Mouse (Mus musculus) MEL (cell line): ENCODE results near the gene Tmem44. TPM values are rescaled to one million over a fixed set of nuclear protein-coding genes. Genes with fewer than 3 reads are reported as not detected.

ENCODE experiments used
- DNase-seq: peaks from one replicate; pipeline ENCODE4 v3.0.0; 2011; ENCODE audit warnings: low read depth, low spot score
- H3K27ac ChIP-seq: 2 replicates; pipeline ENCODE4 v1.5.1; 2012; ENCODE audit warnings: low read depth, mild to moderate bottlenecking, control low read depth, low read length, moderate library complexity; ENCODE audit not compliant: control insufficient read depth
- H3K27me3 ChIP-seq, 2 experiments: fragments of 150-350 bp in 1 of 2; sonication (generic) in 1 of 2; 2 replicates each; pipeline ENCODE4 v1.6.1; 2012; ENCODE audit warnings: low read length in 2 of 2, mild to moderate bottlenecking in 2 of 2, improper control_type of control experiment in 1 of 2, moderate library complexity in 1 of 2; ENCODE audit not compliant: insufficient read depth in 2 of 2, control insufficient read depth in 1 of 2
- H3K36me3 ChIP-seq, 2 experiments: 2 replicates each; pipeline ENCODE4 v1.6.1; 2012 to 2014; ENCODE audit warnings: low read length in 2 of 2, improper control_type of control experiment in 1 of 2, inconsistent platforms in 1 of 2, mild to moderate bottlenecking in 1 of 2; ENCODE audit not compliant: insufficient read depth in 2 of 2, control insufficient read depth in 1 of 2
- H3K4me1 ChIP-seq, 2 experiments: fragments of 150-350 bp in 1 of 2; sonication (generic) in 1 of 2; 2 replicates each; pipeline ENCODE4 v1.6.1; 2012; ENCODE audit warnings: low read length in 2 of 2, improper control_type of control experiment in 1 of 2, mild to moderate bottlenecking in 1 of 2; ENCODE audit not compliant: insufficient read depth in 2 of 2, control insufficient read depth in 1 of 2
- H3K4me3 ChIP-seq, 2 experiments: fragments of 150-350 bp in 1 of 2; sonication (generic) in 1 of 2; 2 replicates each; pipeline ENCODE4 v1.5.1; 2012; ENCODE audit warnings: low read depth in 2 of 2, low read length in 2 of 2, mild to moderate bottlenecking in 2 of 2, moderate library complexity in 2 of 2, control low read depth in 1 of 2, improper control_type of control experiment in 1 of 2; ENCODE audit not compliant: control insufficient read depth in 1 of 2, insufficient read depth in 1 of 2
- H3K79me2 ChIP-seq: 2 replicates; pipeline ENCODE4 v1.6.1; 2012; ENCODE audit warnings: mild to moderate bottlenecking, low read length, moderate library complexity; ENCODE audit not compliant: control insufficient read depth, poor library complexity, insufficient read depth
- H3K9ac ChIP-seq: 2 replicates; pipeline ENCODE4 v1.6.1; 2012; ENCODE audit warnings: low read depth, mild to moderate bottlenecking, control low read depth, low read length, moderate library complexity; ENCODE audit not compliant: control insufficient read depth, poor library complexity, severe bottlenecking
- H3K9me3 ChIP-seq: fragments of 150-350 bp; sonication (generic); replicated peaks from 2 replicates; pipeline ENCODE4 v1.6.1; 2012; ENCODE audit warnings: mild to moderate bottlenecking, low read length, improper control_type of control experiment, moderate library complexity; ENCODE audit not compliant: insufficient read depth
- BHLHE40 ChIP-seq: IDR thresholded peaks from 2 replicates; pipeline ENCODE4 v1.6.1; 2012; ENCODE audit warnings: low read depth, mild to moderate bottlenecking, inconsistent platforms, low read length, improper control_type of control experiment, borderline replicate concordance
- CHD1 ChIP-seq: IDR thresholded peaks from 2 replicates; pipeline ENCODE4 v1.6.1; 2012; ENCODE audit warnings: low read depth, mild to moderate bottlenecking, inconsistent platforms, low read length, improper control_type of control experiment
- CHD2 ChIP-seq: IDR thresholded peaks from 2 replicates; pipeline ENCODE4 v1.6.1; 2011; ENCODE audit warnings: low read length, improper control_type of control experiment
- CTCF ChIP-seq, 3 experiments: IDR thresholded peaks in 2 of 3; conservative IDR thresholded peaks in 1 of 3; 2 replicates each; pipeline ENCODE4 v1.5.1; 2011 to 2012; ENCODE audit warnings: low read length in 3 of 3, low read depth in 2 of 3, mild to moderate bottlenecking in 2 of 3, improper control_type of control experiment in 1 of 3, inconsistent platforms in 1 of 3, mixed read lengths in 1 of 3, moderate library complexity in 1 of 3; ENCODE audit not compliant: control insufficient read depth in 1 of 3, insufficient read depth in 1 of 3, poor library complexity in 1 of 3, severe bottlenecking in 1 of 3
- E2F4 ChIP-seq: IDR thresholded peaks from 2 replicates; pipeline ENCODE4 v1.6.1; 2011; ENCODE audit warnings: low read depth, low read length, improper control_type of control experiment, borderline replicate concordance
- ELF1 ChIP-seq: IDR thresholded peaks from 2 replicates; pipeline ENCODE4 v1.6.1; 2014; ENCODE audit warnings: low read depth, mild to moderate bottlenecking, inconsistent platforms, low read length, improper control_type of control experiment, moderate library complexity
- ETS1 ChIP-seq: IDR thresholded peaks from 2 replicates; pipeline ENCODE4 v1.6.1; 2012; ENCODE audit warnings: low read depth, mild to moderate bottlenecking, inconsistent platforms, low read length, improper control_type of control experiment, moderate library complexity
- HCFC1 ChIP-seq: IDR thresholded peaks from 2 replicates; pipeline ENCODE4 v1.6.1; 2012; ENCODE audit warnings: low read depth, mild to moderate bottlenecking, inconsistent platforms, low read length, improper control_type of control experiment, moderate library complexity
- JUND ChIP-seq: IDR thresholded peaks from 2 replicates; pipeline ENCODE4 v1.6.1; 2011; ENCODE audit warnings: low read depth, mild to moderate bottlenecking, improper control_type of control experiment, low read length
- MAX ChIP-seq: IDR thresholded peaks from 2 replicates; pipeline ENCODE4 v1.6.1; 2011; ENCODE audit warnings: low read length, improper control_type of control experiment
- MEF2A ChIP-seq: IDR thresholded peaks from 2 replicates; pipeline ENCODE4 v1.6.1; 2014; ENCODE audit warnings: low read depth, mild to moderate bottlenecking, inconsistent platforms, low read length, improper control_type of control experiment; ENCODE audit not compliant: poor library complexity, insufficient replicate concordance, severe bottlenecking; ENCODE audit errors: extremely low read depth
- MXI1 ChIP-seq: IDR thresholded peaks from 2 replicates; pipeline ENCODE4 v1.6.1; 2011; ENCODE audit warnings: mild to moderate bottlenecking, low read depth, low read length, improper control_type of control experiment
- MYB ChIP-seq: IDR thresholded peaks from 2 replicates; pipeline ENCODE4 v1.6.1; 2011; ENCODE audit warnings: mild to moderate bottlenecking, low read depth, low read length, improper control_type of control experiment
- MYC ChIP-seq: IDR thresholded peaks from 2 replicates; pipeline ENCODE4 v1.6.1; 2011; ENCODE audit warnings: low read depth, mild to moderate bottlenecking, low read length, improper control_type of control experiment, moderate library complexity
- NRF1 ChIP-seq: IDR thresholded peaks from 2 replicates; pipeline ENCODE4 v1.6.1; 2014; ENCODE audit warnings: low read depth, mild to moderate bottlenecking, inconsistent platforms, low read length, improper control_type of control experiment, moderate library complexity; ENCODE audit not compliant: poor library complexity, insufficient read depth, severe bottlenecking
- POLR2A ChIP-seq, 2 experiments: IDR thresholded peaks; 2 replicates each; pipeline ENCODE4 v1.6.1; 2011 to 2012; ENCODE audit warnings: low read length in 2 of 2, mild to moderate bottlenecking in 2 of 2, control low read depth in 1 of 2, improper control_type of control experiment in 1 of 2, low read depth in 1 of 2, moderate library complexity in 1 of 2; ENCODE audit not compliant: control insufficient read depth in 1 of 2, insufficient read depth in 1 of 2, poor library complexity in 1 of 2
- POLR2AphosphoS5 ChIP-seq: IDR thresholded peaks from 2 replicates; pipeline ENCODE4 v1.6.1; 2012; ENCODE audit warnings: low read depth, borderline replicate concordance, mild to moderate bottlenecking, inconsistent platforms, low read length, moderate library complexity, mixed read lengths
- RAD21 ChIP-seq: IDR thresholded peaks from 2 replicates; pipeline ENCODE4 v1.6.1; 2011; ENCODE audit warnings: mild to moderate bottlenecking, low read depth, low read length, improper control_type of control experiment
- RCOR1 ChIP-seq: IDR thresholded peaks from 2 replicates; pipeline ENCODE4 v1.6.1; 2012; ENCODE audit warnings: low read depth, mild to moderate bottlenecking, inconsistent platforms, low read length, improper control_type of control experiment
- SIN3A ChIP-seq: IDR thresholded peaks from 2 replicates; pipeline ENCODE4 v1.6.1; 2012; ENCODE audit warnings: low read length, improper control_type of control experiment, inconsistent platforms
- SMC3 ChIP-seq: IDR thresholded peaks from 2 replicates; pipeline ENCODE4 v1.6.1; 2011; ENCODE audit warnings: low read depth, low read length, improper control_type of control experiment
- TBP ChIP-seq: IDR thresholded peaks from 2 replicates; pipeline ENCODE4 v1.8.0; 2011; ENCODE audit warnings: low read depth, low read length, improper control_type of control experiment
- TCF12 ChIP-seq: IDR thresholded peaks from 2 replicates; pipeline ENCODE4 v1.6.1; 2014; ENCODE audit warnings: low read depth, mild to moderate bottlenecking, inconsistent platforms, low read length, improper control_type of control experiment, moderate library complexity
- USF1 ChIP-seq: IDR thresholded peaks from 2 replicates; pipeline ENCODE4 v1.6.1; 2014; ENCODE audit warnings: low read depth, mild to moderate bottlenecking, inconsistent platforms, low read length, improper control_type of control experiment, moderate library complexity
- ZC3H11A ChIP-seq: IDR thresholded peaks from 2 replicates; pipeline ENCODE4 v1.6.1; 2012; ENCODE audit warnings: low read depth, mild to moderate bottlenecking, inconsistent platforms, low read length, improper control_type of control experiment
- ZKSCAN1 ChIP-seq: IDR thresholded peaks from 2 replicates; pipeline ENCODE4 v1.6.1; 2012; ENCODE audit warnings: low read depth, mild to moderate bottlenecking, inconsistent platforms, low read length, improper control_type of control experiment, moderate library complexity
- ZNF384 ChIP-seq: IDR thresholded peaks from 2 replicates; pipeline ENCODE4 v1.6.1; 2012; ENCODE audit warnings: low read depth, mild to moderate bottlenecking, inconsistent platforms, low read length, improper control_type of control experiment
- polyA plus RNA-seq, 2 experiments: library from polyadenylated mRNA; stranded (reverse) in 1 of 2; unstranded in 1 of 2; fragments of >175 nt in 1 of 2; fragments of >200 nt in 1 of 2; gene quantifications; 2 replicates each; pipeline versions ENCODE4 v1.2.1 to v1.2.4; 2012; ENCODE audit warnings: low replicate concordance in 2 of 2, low read depth in 1 of 2; ENCODE audit not compliant: insufficient read length in 2 of 2, insufficient read depth in 1 of 2, missing spikeins in 1 of 2
- total RNA-seq: library from RNA; depleted of rRNA; stranded (reverse); fragments of 300-350 nt; gene quantifications from 2 replicates; pipeline ENCODE4 v1.2.3, GENCODE M21; 2012; rRNA removed

Tmem44 gene
- 0.46 and 0.50 TPM in 2 replicates for total RNA-seq
- polyA plus RNA-seq, result 1 to 10 TPM in 1 of 2 experiments, not detected in 1; 1.4 TPM

DNA sequence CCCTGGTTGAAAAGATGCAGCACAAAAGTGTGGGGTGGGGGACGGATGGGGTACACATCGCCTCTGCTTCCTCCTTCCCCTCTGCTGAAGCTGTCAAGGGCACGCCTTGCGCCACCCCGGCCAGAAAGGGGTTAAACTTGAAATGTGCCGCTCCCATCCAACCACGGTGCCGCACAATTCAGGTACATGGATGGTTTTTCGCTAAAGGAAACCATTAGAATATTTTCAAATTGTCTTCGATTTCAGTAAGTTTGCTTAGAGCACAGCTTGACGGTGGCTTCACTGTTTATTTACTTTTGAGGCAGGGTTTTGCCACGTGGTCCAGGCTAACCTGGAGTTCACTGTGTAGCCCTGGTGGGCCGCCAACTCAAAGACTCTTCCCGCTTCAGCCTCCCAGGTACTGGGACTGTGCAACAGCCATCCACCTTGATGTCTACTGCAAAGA lies at the start of gene Tmem44:
Gene Tmem44 (minus strand): TSS at position 95 of the 445 bp plus-strand sequence.
- Histone ChIP-seq H3K4me3 (peak within 1 kb of the TSS; percentile 70 to 97), H3K4me1 (peaks cover 4 to 14% of the 10 kb centered on the region in 2 experiments; a peak in 2 of 4 replicates), H3K36me3 (no peaks in the 10 kb centered on the region), H3K79me2 (no peaks in the 10 kb centered on the region), H3K27ac (no peak within 1 kb of the TSS), H3K9ac (peak within 1 kb of the TSS; percentile 76), H3K9me3 (no peaks in the 10 kb centered on the region), H3K27me3 (no peaks in the 10 kb centered on the region)
- TF ChIP-seq CTCF (IDR thresholded peaks at IDR 0.05 in 2 of 3, conservative IDR thresholded peaks at IDR 0.05 in 1 of 3; ENCODE audit: control insufficient read depth in 1 of 3, insufficient read depth in 1 of 3, low read depth in 2 of 3, low read length in 3 of 3, poor library complexity in 1 of 3, severe bottlenecking in 1 of 3) (peak in 1 of 3 experiments; percentile 14; a peak in 1 of 6 replicates), ELF1 (no peak), USF1 (peak; percentile 38; the same call in 1 of the 2 replicates), MXI1 (peak; percentile 44; the same call in 1 of the 2 replicates), RAD21 (no peak)
- DNase-seq, result no peak

- peaks cover 6% of the 10 kb centered on the region in 2 experiments; a peak in 3 of 4 replicates for H3K27me3 ChIP-seq
- peak; percentile 86 for DNase-seq
- 0 out of 4 replicates have a peak, but pooled peaks cover 0 to 2% of the 10 kb centered on the region in 2 experiments for H3K36me3 ChIP-seq
- H3K9me3 ChIP-seq, result no peaks in the 10 kb centered on the region
- H3K79me2 ChIP-seq, result no peaks in the 10 kb centered on the region; the same call in 1 of the 2 replicates
- peak within 1 kb of the TSS; percentile 59 to 62 for H3K4me3 ChIP-seq
- H3K27ac ChIP-seq, result peak within 1 kb of the TSS; percentile 59
- H3K4me1 ChIP-seq, result no peaks in the 10 kb centered on the region; a peak in 2 of 4 replicates
- H3K9ac ChIP-seq, result peak within 1 kb of the TSS; percentile 60
- TF ChIP-seq BHLHE40 (no peak), RCOR1 (no peak), CTCF (IDR thresholded peaks at IDR 0.05 in 2 of 3, conservative IDR thresholded peaks at IDR 0.05 in 1 of 3; ENCODE audit: control insufficient read depth in 1 of 3, insufficient read depth in 1 of 3, low read depth in 2 of 3, low read length in 3 of 3, poor library complexity in 1 of 3, severe bottlenecking in 1 of 3) (peak in 2 of 3 experiments; percentile 30 to 43; a peak in 4 of 6 replicates), MEF2A (no peak), CHD1 (peak; percentile 97), POLR2AphosphoS5 (no peak), ETS1 (no peak), HCFC1 (peak; percentile 47; the same call in 1 of the 2 replicates), USF1 (no peak), ZC3H11A (no peak), E2F4 (no peak), CHD2 (no peak), NRF1 (no peak), RAD21 (no peak; the same call in 1 of the 2 replicates), ZKSCAN1 (no peak), ELF1 (no peak), MYB (no peak), MYC (no peak), SIN3A (peak; percentile 52), TCF12 (peak; percentile 15; the same call in 1 of the 2 replicates), JUND (no peak), POLR2A (IDR thresholded peaks at IDR 0.05; ENCODE audit: control insufficient read depth in 1 of 2, insufficient read depth in 1 of 2, low read depth in 1 of 2, low read length in 2 of 2, poor library complexity in 1 of 2) (peak; percentile 38 to 67; a peak in 2 of 4 replicates), MAX (no peak), SMC3 (no peak), TBP (0 out of 2 replicates have a peak, but pooled peaks have one; percentile 45), ZNF384 (no peak), MXI1 (no peak)
Observed at GRCm38 (mm10) chr16:30599491-30600268, 49.0 kb upstream of the Tmem44 start, which contains the start of gene Fam43a. Gene Fam43a, plus strand, starts transcription at chr16:30599723.
